Mouse (Mus musculus): ENCODE measurements around the gene Wfdc9. TPM values are rescaled to one million over a fixed set of nuclear protein-coding genes. Genes with fewer than 3 reads are reported as not detected.

Wfdc9 gene
- not detected for polyA plus RNA-seq (2015; fragmentation: Illumina TruSeq; extraction: RNeasy Lipid Tissue Mini Kit (QIAGEN cat#74804); ENCODE audit: insufficient read depth, low replicate concordance)

GRCm38 (mm10) chr2:164656483-164656882 lies at the start of gene Wfdc9:
Gene Wfdc9, minus strand, starts transcription at chr2:164656583.

GRCm38 (mm10) chr2:164698201-164698600 lies 41.8 kb upstream of the Wfdc9 start, which contains the start of gene Spint4:
Gene Spint4, plus strand, starts transcription at chr2:164698501.

GRCm38 (mm10) chr2:164684807-164685206 lies 28.4 kb upstream of the Wfdc9 start, which contains the start of gene Wfdc13:
Gene Wfdc13, plus strand, starts transcription at chr2:164685107.

GRCm38 (mm10) chr2:164673987-164674386 lies 17.6 kb upstream of the Wfdc9 start, which contains the start of gene Wfdc11:
Gene Wfdc11, minus strand, starts transcription at chr2:164674087.

GRCm38 (mm10) chr2:164655858-164656257 lies 525 bp downstream of the Wfdc9 start, which contains the start of gene Wfdc10:
Gene Wfdc10, plus strand, starts transcription at chr2:164656046.

GRCm38 (mm10) chr2:164638696-164639095 lies 17.7 kb downstream of the Wfdc9 start, which contains the start of gene Wfdc16:
Gene Wfdc16, minus strand, starts transcription at chr2:164638796.

GRCm38 (mm10) chr2:164613471-164613870 lies 42.9 kb downstream of the Wfdc9 start, which contains the start of the genes Wfdc6b and Wfdc8:
Gene Wfdc6b, plus strand, starts transcription at chr2:164613522.
Gene Wfdc8, minus strand, starts transcription at chr2:164613626.

Other genes starting within 250 kb of the Wfdc9 start
- gene Sdc4, start 212.7 kb downstream of the Wfdc9 start, polyA plus RNA-seq (2015; fragmentation: Illumina TruSeq; extraction: RNeasy Lipid Tissue Mini Kit (QIAGEN cat#74804); ENCODE audit: insufficient read depth, low replicate concordance): 55.3 TPM
- 21.8 TPM for gene Sys1, start 199.6 kb downstream of the Wfdc9 start, polyA plus RNA-seq (2015; fragmentation: Illumina TruSeq; extraction: RNeasy Lipid Tissue Mini Kit (QIAGEN cat#74804); ENCODE audit: insufficient read depth, low replicate concordance)
- gene Gm20458, start 195.6 kb downstream of the Wfdc9 start, polyA plus RNA-seq (2015; fragmentation: Illumina TruSeq; extraction: RNeasy Lipid Tissue Mini Kit (QIAGEN cat#74804); ENCODE audit: insufficient read depth, low replicate concordance): not detected
- gene Trp53tg5, start 182.9 kb downstream of the Wfdc9 start, polyA plus RNA-seq (2015; fragmentation: Illumina TruSeq; extraction: RNeasy Lipid Tissue Mini Kit (QIAGEN cat#74804); ENCODE audit: insufficient read depth, low replicate concordance): not detected
- gene Dbndd2, start 170.5 kb downstream of the Wfdc9 start, polyA plus RNA-seq (2015; fragmentation: Illumina TruSeq; extraction: RNeasy Lipid Tissue Mini Kit (QIAGEN cat#74804); ENCODE audit: insufficient read depth, low replicate concordance): 12.0 TPM
- 28.4 TPM for gene Pigt, start 159.1 kb downstream of the Wfdc9 start, polyA plus RNA-seq (2015; fragmentation: Illumina TruSeq; extraction: RNeasy Lipid Tissue Mini Kit (QIAGEN cat#74804); ENCODE audit: insufficient read depth, low replicate concordance)
- gene Wfdc2, start 94.2 kb downstream of the Wfdc9 start, polyA plus RNA-seq (2015; fragmentation: Illumina TruSeq; extraction: RNeasy Lipid Tissue Mini Kit (QIAGEN cat#74804); ENCODE audit: insufficient read depth, low replicate concordance): not detected
- gene Spint3, start 83.1 kb downstream of the Wfdc9 start, polyA plus RNA-seq (2015; fragmentation: Illumina TruSeq; extraction: RNeasy Lipid Tissue Mini Kit (QIAGEN cat#74804); ENCODE audit: insufficient read depth, low replicate concordance): not detected
- gene Wfdc6a, start 71.1 kb downstream of the Wfdc9 start, polyA plus RNA-seq (2015; fragmentation: Illumina TruSeq; extraction: RNeasy Lipid Tissue Mini Kit (QIAGEN cat#74804); ENCODE audit: insufficient read depth, low replicate concordance): 0.44 TPM
- not detected for gene Eppin, start 63.0 kb downstream of the Wfdc9 start, polyA plus RNA-seq (2015; fragmentation: Illumina TruSeq; extraction: RNeasy Lipid Tissue Mini Kit (QIAGEN cat#74804); ENCODE audit: insufficient read depth, low replicate concordance)
- gene Wfdc6b, start 43.1 kb downstream of the Wfdc9 start, polyA plus RNA-seq (2015; fragmentation: Illumina TruSeq; extraction: RNeasy Lipid Tissue Mini Kit (QIAGEN cat#74804); ENCODE audit: insufficient read depth, low replicate concordance): not detected
- gene Wfdc8, start 43.0 kb downstream of the Wfdc9 start, polyA plus RNA-seq (2015; fragmentation: Illumina TruSeq; extraction: RNeasy Lipid Tissue Mini Kit (QIAGEN cat#74804); ENCODE audit: insufficient read depth, low replicate concordance): not detected
- gene Wfdc16, start 17.8 kb downstream of the Wfdc9 start, polyA plus RNA-seq (2015; fragmentation: Illumina TruSeq; extraction: RNeasy Lipid Tissue Mini Kit (QIAGEN cat#74804); ENCODE audit: insufficient read depth, low replicate concordance): not detected
- gene Wfdc10, start 537 bp downstream of the Wfdc9 start, polyA plus RNA-seq (2015; fragmentation: Illumina TruSeq; extraction: RNeasy Lipid Tissue Mini Kit (QIAGEN cat#74804); ENCODE audit: insufficient read depth, low replicate concordance): not detected
- not detected for gene Wfdc11, start 17.5 kb upstream of the Wfdc9 start, polyA plus RNA-seq (2015; fragmentation: Illumina TruSeq; extraction: RNeasy Lipid Tissue Mini Kit (QIAGEN cat#74804); ENCODE audit: insufficient read depth, low replicate concordance)
- not detected for gene Wfdc13, start 28.5 kb upstream of the Wfdc9 start, polyA plus RNA-seq (2015; fragmentation: Illumina TruSeq; extraction: RNeasy Lipid Tissue Mini Kit (QIAGEN cat#74804); ENCODE audit: insufficient read depth, low replicate concordance)
- not detected for gene Spint4, start 41.9 kb upstream of the Wfdc9 start, polyA plus RNA-seq (2015; fragmentation: Illumina TruSeq; extraction: RNeasy Lipid Tissue Mini Kit (QIAGEN cat#74804); ENCODE audit: insufficient read depth, low replicate concordance)
- gene Spint5, start 58.7 kb upstream of the Wfdc9 start, polyA plus RNA-seq (2015; fragmentation: Illumina TruSeq; extraction: RNeasy Lipid Tissue Mini Kit (QIAGEN cat#74804); ENCODE audit: insufficient read depth, low replicate concordance): not detected
- gene Wfdc3, start 89.3 kb upstream of the Wfdc9 start, polyA plus RNA-seq (2015; fragmentation: Illumina TruSeq; extraction: RNeasy Lipid Tissue Mini Kit (QIAGEN cat#74804); ENCODE audit: insufficient read depth, low replicate concordance): 0.39 TPM
- 16.4 TPM for gene Dnttip1, start 89.4 kb upstream of the Wfdc9 start, polyA plus RNA-seq (2015; fragmentation: Illumina TruSeq; extraction: RNeasy Lipid Tissue Mini Kit (QIAGEN cat#74804); ENCODE audit: insufficient read depth, low replicate concordance)
- 44.2 TPM for gene Ube2c, start 113.3 kb upstream of the Wfdc9 start, polyA plus RNA-seq (2015; fragmentation: Illumina TruSeq; extraction: RNeasy Lipid Tissue Mini Kit (QIAGEN cat#74804); ENCODE audit: insufficient read depth, low replicate concordance)
- not detected for gene Tnnc2, start 123.4 kb upstream of the Wfdc9 start, polyA plus RNA-seq (2015; fragmentation: Illumina TruSeq; extraction: RNeasy Lipid Tissue Mini Kit (QIAGEN cat#74804); ENCODE audit: insufficient read depth, low replicate concordance)
- 5.2 TPM for gene Snx21, start 129.2 kb upstream of the Wfdc9 start, polyA plus RNA-seq (2015; fragmentation: Illumina TruSeq; extraction: RNeasy Lipid Tissue Mini Kit (QIAGEN cat#74804); ENCODE audit: insufficient read depth, low replicate concordance)
- 14.0 TPM for gene Acot8, start 148.3 kb upstream of the Wfdc9 start, polyA plus RNA-seq (2015; fragmentation: Illumina TruSeq; extraction: RNeasy Lipid Tissue Mini Kit (QIAGEN cat#74804); ENCODE audit: insufficient read depth, low replicate concordance)
- gene Zswim3, start 148.5 kb upstream of the Wfdc9 start, polyA plus RNA-seq (2015; fragmentation: Illumina TruSeq; extraction: RNeasy Lipid Tissue Mini Kit (QIAGEN cat#74804); ENCODE audit: insufficient read depth, low replicate concordance): 5.5 TPM
- gene Zswim1, start 166.1 kb upstream of the Wfdc9 start, polyA plus RNA-seq (2015; fragmentation: Illumina TruSeq; extraction: RNeasy Lipid Tissue Mini Kit (QIAGEN cat#74804); ENCODE audit: insufficient read depth, low replicate concordance): 4.9 TPM
- not detected for gene Spata25, start 172.0 kb upstream of the Wfdc9 start, polyA plus RNA-seq (2015; fragmentation: Illumina TruSeq; extraction: RNeasy Lipid Tissue Mini Kit (QIAGEN cat#74804); ENCODE audit: insufficient read depth, low replicate concordance)
- 161 TPM for gene Ctsa, start 176.3 kb upstream of the Wfdc9 start, polyA plus RNA-seq (2015; fragmentation: Illumina TruSeq; extraction: RNeasy Lipid Tissue Mini Kit (QIAGEN cat#74804); ENCODE audit: insufficient read depth, low replicate concordance)
- 0.99 TPM for gene Neurl2, start 176.9 kb upstream of the Wfdc9 start, polyA plus RNA-seq (2015; fragmentation: Illumina TruSeq; extraction: RNeasy Lipid Tissue Mini Kit (QIAGEN cat#74804); ENCODE audit: insufficient read depth, low replicate concordance)
- 10.2 TPM for gene Pltp, start 201.1 kb upstream of the Wfdc9 start, polyA plus RNA-seq (2015; fragmentation: Illumina TruSeq; extraction: RNeasy Lipid Tissue Mini Kit (QIAGEN cat#74804); ENCODE audit: insufficient read depth, low replicate concordance)
- 21.7 TPM for gene Pcif1, start 222.7 kb upstream of the Wfdc9 start, polyA plus RNA-seq (2015; fragmentation: Illumina TruSeq; extraction: RNeasy Lipid Tissue Mini Kit (QIAGEN cat#74804); ENCODE audit: insufficient read depth, low replicate concordance)